Mouse (Mus musculus): ENCODE measurements around the gene Pappa2. TPM values are rescaled to one million over a fixed set of nuclear protein-coding genes. Genes with fewer than 3 reads are reported as not detected.

Pappa2 gene
- 5.6 and 6.7 TPM in 2 replicates for polyA plus RNA-seq (2014; fragmentation: Nextera tagmentation; extraction: Ambion mirVana)

DNA sequence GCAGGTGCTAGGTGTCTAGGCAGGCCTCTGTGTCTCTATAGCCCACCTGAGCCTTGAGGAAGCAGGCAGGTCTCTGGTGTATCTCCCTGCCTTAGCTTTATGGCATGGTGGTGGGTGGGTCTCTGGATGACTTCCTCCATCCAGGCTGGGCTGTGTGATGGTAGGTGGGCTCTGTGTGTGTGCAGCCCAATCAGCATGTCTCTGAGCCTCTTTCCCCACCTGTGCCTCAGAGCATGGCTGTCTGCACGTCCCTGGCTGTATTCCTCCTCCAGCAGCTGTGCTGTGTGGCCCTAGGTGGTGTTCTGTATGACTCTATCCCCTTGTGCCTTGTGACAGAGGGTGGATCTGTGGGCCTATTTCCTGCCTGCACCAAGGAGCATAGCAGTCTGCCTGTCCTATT, at the start of gene Pappa2:
Gene Pappa2, minus strand, starts transcription at position 101 of the 400 bp plus-strand sequence.
- no peak within 1 kb of the TSS for H3K4me3 ChIP-seq (ENCODE audit: low read depth, low read length)
- DNase-seq (ENCODE audit: low spot score) (no peak), ATAC-seq (ENCODE audit: low read depth) (no peak)
- H3K9ac ChIP-seq (ENCODE audit: low read depth, low read length) = no peak within 1 kb of the TSS
- no peaks in the 10 kb centered on the region for H3K36me3 ChIP-seq (ENCODE audit: control insufficient read depth, insufficient read depth, low read length)
- H3K27me3 ChIP-seq (replicated peaks; ENCODE audit: control insufficient read depth, insufficient read depth, low read length) = no peaks in the 10 kb centered on the region
- no peak within 1 kb of the TSS for H3K4me2 ChIP-seq (ENCODE audit: low read depth, low read length)
- H3K27ac ChIP-seq (replicated peaks; ENCODE audit: low read depth, low read length) = no peak within 1 kb of the TSS
- no peaks in the 10 kb centered on the region for H3K9me3 ChIP-seq (ENCODE audit: control insufficient read depth, low read length)
- H3K4me1 ChIP-seq (ENCODE audit: control insufficient read depth, insufficient read depth, low read length) = no peaks in the 10 kb centered on the region
- 44% methylated on average over 1 of the region's 1 CpGs for WGBS

DNA sequence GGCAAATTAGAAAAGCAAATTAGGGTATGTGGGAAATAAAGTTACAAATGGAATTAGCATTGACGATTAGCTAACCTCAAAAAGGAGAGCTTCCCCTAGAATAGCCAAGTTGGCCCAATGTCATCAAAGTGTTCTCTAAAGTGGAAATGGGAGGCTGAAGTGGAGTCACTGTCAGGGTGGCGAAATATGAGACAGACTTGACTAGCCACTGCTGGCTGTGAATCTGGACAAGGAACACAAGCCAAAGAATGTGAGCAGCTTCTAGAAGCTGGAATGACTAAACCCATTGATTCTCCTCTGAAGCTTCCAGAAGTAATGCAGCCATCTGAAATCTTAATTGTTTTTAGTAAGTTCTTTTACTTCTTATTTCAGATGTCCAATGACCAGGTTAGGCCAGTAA, 48.8 kb upstream of the Pappa2 start:
- H3K4me2 ChIP-seq (ENCODE audit: low read depth, low read length) = no peak overlapping the region
- ATAC-seq (ENCODE audit: low read depth) (no peak), DNase-seq (ENCODE audit: low spot score) (no peak)
- H3K36me3 ChIP-seq (ENCODE audit: control insufficient read depth, insufficient read depth, low read length) = no peaks in the 10 kb centered on the region
- no peaks in the 10 kb centered on the region for H3K9me3 ChIP-seq (ENCODE audit: control insufficient read depth, low read length)
- H3K4me1 ChIP-seq (ENCODE audit: control insufficient read depth, insufficient read depth, low read length) = no peaks in the 10 kb centered on the region
- H3K27me3 ChIP-seq (replicated peaks; ENCODE audit: control insufficient read depth, insufficient read depth, low read length) = no peaks in the 10 kb centered on the region
- WGBS = 88% methylated on average over 2 of the region's 2 CpGs
- H3K27ac ChIP-seq (replicated peaks; ENCODE audit: low read depth, low read length) = no peak overlapping the region
- no peak overlapping the region for H3K4me3 ChIP-seq (ENCODE audit: low read depth, low read length)
- H3K9ac ChIP-seq (ENCODE audit: low read depth, low read length) = no peak overlapping the region

DNA sequence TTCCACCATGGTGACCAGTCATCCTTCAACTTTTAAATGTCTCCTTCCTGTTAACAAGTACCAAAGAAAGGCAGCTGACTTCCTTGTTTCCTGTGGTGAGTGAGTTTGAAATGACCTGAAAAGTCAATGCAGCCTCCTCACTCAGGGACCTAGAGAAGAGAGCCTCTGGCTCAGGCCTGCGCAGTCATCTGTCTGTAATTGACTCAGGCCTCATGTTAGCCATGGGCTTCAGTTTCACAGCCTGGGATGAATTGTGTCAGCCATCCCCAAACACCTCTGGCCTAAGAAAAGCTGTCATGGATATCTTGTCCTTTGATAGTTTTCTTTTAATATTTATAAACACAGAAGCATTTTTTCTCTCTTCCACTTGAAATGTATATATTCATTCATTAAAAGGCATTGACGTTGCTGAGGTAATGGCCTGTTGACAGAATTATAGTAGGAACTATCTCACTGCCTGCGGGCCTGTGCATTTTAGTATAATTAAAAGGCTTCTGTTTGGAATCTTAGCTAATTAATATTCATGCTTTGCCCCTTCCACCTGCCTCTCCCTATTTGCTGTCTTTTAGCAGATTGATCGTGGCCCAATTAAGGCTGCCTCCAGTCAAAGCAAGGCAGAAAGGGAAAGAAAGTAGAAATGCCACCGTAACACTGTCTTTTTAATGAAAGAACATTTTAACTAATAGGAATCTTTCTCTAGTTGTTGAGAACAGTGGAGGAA, 34.8 kb upstream of the Pappa2 start:
- ATAC-seq (ENCODE audit: low read depth) = no peak
- no peak overlapping the region for H3K4me2 ChIP-seq (ENCODE audit: low read depth, low read length)
- H3K9me3 ChIP-seq (ENCODE audit: control insufficient read depth, low read length) = no peaks in the 10 kb centered on the region
- DNase-seq (ENCODE audit: low spot score) = no peak
- H3K36me3 ChIP-seq (ENCODE audit: control insufficient read depth, insufficient read depth, low read length) = no peaks in the 10 kb centered on the region
- WGBS = 83% methylated on average over 5 of the region's 5 CpGs
- H3K4me3 ChIP-seq (ENCODE audit: low read depth, low read length) = no peak overlapping the region
- H3K27me3 ChIP-seq (replicated peaks; ENCODE audit: control insufficient read depth, insufficient read depth, low read length) = no peaks in the 10 kb centered on the region
- no peak overlapping the region for H3K27ac ChIP-seq (replicated peaks; ENCODE audit: low read depth, low read length)
- H3K9ac ChIP-seq (ENCODE audit: low read depth, low read length) = no peak overlapping the region
- H3K4me1 ChIP-seq (ENCODE audit: control insufficient read depth, insufficient read depth, low read length) = no peaks in the 10 kb centered on the region

DNA sequence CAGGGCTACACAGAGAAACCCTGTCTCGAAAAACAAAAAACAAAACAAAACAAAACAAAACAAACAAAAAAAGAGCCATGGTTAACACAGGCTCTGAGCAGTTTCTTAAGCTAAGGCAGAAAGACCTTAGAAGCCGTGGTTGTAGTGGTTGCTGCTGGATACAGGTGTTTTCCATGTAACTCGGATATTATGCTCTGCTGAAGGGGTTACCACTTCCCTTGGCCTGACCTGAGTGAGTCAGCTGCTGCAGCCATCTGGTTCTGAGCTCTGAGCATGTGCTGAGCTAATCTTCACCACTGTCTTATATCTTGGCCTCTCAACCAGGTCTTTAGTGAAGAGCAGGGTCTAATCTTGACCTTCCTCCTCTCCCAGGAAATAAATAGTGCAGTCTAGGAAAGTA, 6.8 kb upstream of the Pappa2 start:
- no peaks in the 10 kb centered on the region for H3K4me1 ChIP-seq (ENCODE audit: control insufficient read depth, insufficient read depth, low read length)
- DNase-seq (ENCODE audit: low spot score) (no peak), ATAC-seq (ENCODE audit: low read depth) (no peak)
- no peak overlapping the region for H3K27ac ChIP-seq (replicated peaks; ENCODE audit: low read depth, low read length)
- no peaks in the 10 kb centered on the region for H3K36me3 ChIP-seq (ENCODE audit: control insufficient read depth, insufficient read depth, low read length)
- WGBS = 55% methylated on average over 3 of the region's 3 CpGs
- H3K27me3 ChIP-seq (replicated peaks; ENCODE audit: control insufficient read depth, insufficient read depth, low read length) = no peaks in the 10 kb centered on the region
- no peaks in the 10 kb centered on the region for H3K9me3 ChIP-seq (ENCODE audit: control insufficient read depth, low read length)
- no peak overlapping the region for H3K4me2 ChIP-seq (ENCODE audit: low read depth, low read length)
- H3K4me3 ChIP-seq (ENCODE audit: low read depth, low read length) = no peak overlapping the region
- no peak overlapping the region for H3K9ac ChIP-seq (ENCODE audit: low read depth, low read length)

DNA sequence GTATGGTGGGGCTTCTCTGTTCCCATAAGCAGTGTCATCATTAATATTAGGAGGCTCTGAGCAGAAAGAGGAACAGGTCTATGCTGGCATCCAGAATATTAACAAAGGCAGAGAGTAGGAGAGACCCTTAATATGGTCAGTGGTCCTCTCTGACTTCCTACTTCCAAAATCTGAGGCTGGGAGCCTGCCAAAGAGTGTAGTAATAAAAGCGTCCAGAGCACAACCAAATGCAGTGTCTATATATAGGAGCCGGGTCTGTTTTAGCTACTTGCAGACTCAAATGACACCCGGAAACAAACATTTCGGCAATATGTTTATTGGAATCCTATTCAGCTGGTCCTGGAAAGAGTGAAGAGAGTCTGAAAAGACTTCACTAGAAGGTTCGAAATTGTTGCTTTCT, 17.9 kb downstream of the Pappa2 start:
- ATAC-seq (ENCODE audit: low read depth) (no peak), DNase-seq (ENCODE audit: low spot score) (peak; percentile 43)
- Histone ChIP-seq H3K27me3 (replicated peaks; ENCODE audit: control insufficient read depth, insufficient read depth, low read length) (no peaks in the 10 kb centered on the region), H3K4me3 (ENCODE audit: low read depth, low read length) (no peak overlapping the region), H3K4me2 (ENCODE audit: low read depth, low read length) (peak overlapping the region; percentile 54; the same call in 1 of the 2 replicates), H3K9ac (ENCODE audit: low read depth, low read length) (no peak overlapping the region), H3K27ac (replicated peaks; ENCODE audit: low read depth, low read length) (no peak overlapping the region), H3K36me3 (ENCODE audit: control insufficient read depth, insufficient read depth, low read length) (no peaks in the 10 kb centered on the region), H3K4me1 (ENCODE audit: control insufficient read depth, insufficient read depth, low read length) (peaks cover 18% of the 10 kb centered on the region; the same call in 1 of the 2 replicates), H3K9me3 (ENCODE audit: control insufficient read depth, low read length) (no peaks in the 10 kb centered on the region)
- 62% methylated on average over 5 of the region's 5 CpGs for WGBS

DNA sequence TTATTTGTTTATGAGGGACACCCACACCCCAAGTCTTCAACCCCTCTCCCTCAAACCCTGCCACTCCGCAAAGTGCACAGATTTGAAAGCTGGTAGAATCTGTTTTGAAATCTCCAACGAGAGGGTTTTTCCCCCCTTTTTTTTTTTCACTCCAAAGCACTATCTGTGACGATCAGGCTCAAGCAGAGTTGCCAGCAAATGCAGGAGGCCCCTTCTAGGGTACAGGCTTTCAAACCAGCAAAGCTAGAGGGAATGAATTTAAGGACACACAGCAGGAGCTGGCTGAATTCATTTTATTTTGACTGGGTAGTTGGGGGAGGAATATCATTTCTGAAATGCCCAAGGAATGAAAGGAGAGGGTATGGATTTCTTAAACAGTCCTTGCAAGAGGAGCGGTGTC, 19.3 kb downstream of the Pappa2 start:
- DNase-seq (ENCODE audit: low spot score) (peak; percentile 68), ATAC-seq (ENCODE audit: low read depth) (0 out of 2 replicates have a peak, but pooled peaks have one; percentile 41)
- H3K36me3 ChIP-seq (ENCODE audit: control insufficient read depth, insufficient read depth, low read length) = no peaks in the 10 kb centered on the region
- peak overlapping the region; percentile 21 for H3K4me3 ChIP-seq (ENCODE audit: low read depth, low read length)
- peak overlapping the region; percentile 79 for H3K27ac ChIP-seq (replicated peaks; ENCODE audit: low read depth, low read length)
- peak overlapping the region; percentile 45; the same call in 1 of the 2 replicates for H3K9ac ChIP-seq (ENCODE audit: low read depth, low read length)
- H3K4me1 ChIP-seq (ENCODE audit: control insufficient read depth, insufficient read depth, low read length) = peaks cover 18% of the 10 kb centered on the region; the same call in 1 of the 2 replicates
- H3K27me3 ChIP-seq (replicated peaks; ENCODE audit: control insufficient read depth, insufficient read depth, low read length) = no peaks in the 10 kb centered on the region
- WGBS = 15% methylated on average over 4 of the region's 4 CpGs
- H3K9me3 ChIP-seq (ENCODE audit: control insufficient read depth, low read length) = no peaks in the 10 kb centered on the region
- H3K4me2 ChIP-seq (ENCODE audit: low read depth, low read length) = peak overlapping the region; percentile 54

DNA sequence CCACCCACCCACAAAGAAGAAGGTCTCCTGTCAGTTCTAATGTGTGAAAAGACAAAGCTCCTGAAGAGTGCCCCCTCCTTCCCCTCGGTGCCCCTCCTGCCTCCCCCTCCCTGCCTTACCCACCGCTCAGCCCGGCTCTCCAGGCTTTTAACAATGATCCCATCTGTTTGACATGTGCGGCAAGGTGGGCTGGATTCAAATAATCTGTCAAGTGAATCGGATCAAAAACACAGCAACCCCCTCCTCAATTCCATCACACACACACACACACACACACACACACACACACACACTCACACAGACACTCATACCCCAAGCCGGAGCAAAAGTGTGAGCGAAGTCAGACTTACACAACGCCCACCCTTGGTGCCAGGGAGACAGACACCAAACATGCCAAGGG, 19.7 kb downstream of the Pappa2 start:
- H3K36me3 ChIP-seq (ENCODE audit: control insufficient read depth, insufficient read depth, low read length) = no peaks in the 10 kb centered on the region
- WGBS = 15% methylated on average over 8 of the region's 8 CpGs
- H3K9ac ChIP-seq (ENCODE audit: low read depth, low read length) = peak overlapping the region; percentile 45
- no peaks in the 10 kb centered on the region for H3K9me3 ChIP-seq (ENCODE audit: control insufficient read depth, low read length)
- H3K27me3 ChIP-seq (replicated peaks; ENCODE audit: control insufficient read depth, insufficient read depth, low read length) = no peaks in the 10 kb centered on the region
- H3K4me2 ChIP-seq (ENCODE audit: low read depth, low read length) = peak overlapping the region; percentile 54
- H3K27ac ChIP-seq (replicated peaks; ENCODE audit: low read depth, low read length) = peak overlapping the region; percentile 79
- peak overlapping the region; percentile 21 for H3K4me3 ChIP-seq (ENCODE audit: low read depth, low read length)
- ATAC-seq (ENCODE audit: low read depth) (peak; percentile 37; the same call in 1 of the 2 replicates), DNase-seq (ENCODE audit: low spot score) (no peak)
- peaks cover 18% of the 10 kb centered on the region; the same call in 1 of the 2 replicates for H3K4me1 ChIP-seq (ENCODE audit: control insufficient read depth, insufficient read depth, low read length)

DNA sequence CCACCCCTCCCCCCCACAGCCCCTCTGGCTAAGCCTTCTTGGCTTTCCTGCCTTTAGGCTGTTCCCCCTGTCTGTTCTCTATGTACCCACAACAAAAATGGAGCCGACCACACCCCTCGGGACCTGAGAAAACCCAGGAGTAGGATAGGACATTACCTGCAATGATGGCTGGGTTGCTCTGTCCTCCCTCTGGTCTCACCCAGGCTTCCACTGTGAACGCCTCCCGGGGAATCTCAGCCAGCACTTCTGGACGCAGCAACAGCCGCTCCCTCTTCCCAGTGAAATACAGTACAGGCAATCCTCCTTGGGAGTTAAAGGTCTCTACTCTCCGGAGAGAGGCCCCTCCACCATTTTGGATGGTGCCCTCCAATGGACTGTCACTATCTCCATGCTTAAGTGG, 23.9 kb downstream of the Pappa2 start:
- H3K4me2 ChIP-seq (ENCODE audit: low read depth, low read length) = no peak overlapping the region
- H3K27me3 ChIP-seq (replicated peaks; ENCODE audit: control insufficient read depth, insufficient read depth, low read length) = no peaks in the 10 kb centered on the region
- H3K36me3 ChIP-seq (ENCODE audit: control insufficient read depth, insufficient read depth, low read length) = no peaks in the 10 kb centered on the region
- no peak overlapping the region for H3K27ac ChIP-seq (replicated peaks; ENCODE audit: low read depth, low read length)
- peaks cover 25% of the 10 kb centered on the region; the same call in 1 of the 2 replicates for H3K4me1 ChIP-seq (ENCODE audit: control insufficient read depth, insufficient read depth, low read length)
- no peak for ATAC-seq (ENCODE audit: low read depth)
- DNase-seq (ENCODE audit: low spot score) = no peak
- H3K9me3 ChIP-seq (ENCODE audit: control insufficient read depth, low read length) = no peaks in the 10 kb centered on the region
- H3K4me3 ChIP-seq (ENCODE audit: low read depth, low read length) = no peak overlapping the region
- WGBS = 92% methylated on average over 7 of the region's 7 CpGs
- H3K9ac ChIP-seq (ENCODE audit: low read depth, low read length) = no peak overlapping the region

DNA sequence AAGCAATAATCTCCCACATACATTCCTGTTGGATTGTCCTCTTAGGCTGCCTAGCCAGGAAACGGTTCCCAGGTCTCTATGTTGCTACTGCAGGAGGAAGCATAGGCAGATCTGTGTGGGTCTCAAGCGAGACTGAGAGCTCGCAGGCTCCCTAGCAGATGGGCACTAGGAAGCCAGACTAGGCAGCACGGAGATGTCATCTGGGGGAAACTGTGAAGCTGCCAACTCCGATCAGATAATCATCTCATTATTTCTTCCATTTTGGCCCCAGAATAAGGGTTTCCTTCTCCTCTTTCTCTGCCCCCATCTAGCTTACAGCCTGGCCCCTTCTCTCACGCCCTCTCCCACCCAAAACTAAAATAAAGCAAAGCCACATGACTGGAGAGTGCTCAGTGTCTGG, 25.5 kb downstream of the Pappa2 start:
- Histone ChIP-seq H3K27me3 (replicated peaks; ENCODE audit: control insufficient read depth, insufficient read depth, low read length) (no peaks in the 10 kb centered on the region), H3K27ac (replicated peaks; ENCODE audit: low read depth, low read length) (no peak overlapping the region), H3K4me3 (ENCODE audit: low read depth, low read length) (no peak overlapping the region), H3K9ac (ENCODE audit: low read depth, low read length) (no peak overlapping the region), H3K9me3 (ENCODE audit: control insufficient read depth, low read length) (no peaks in the 10 kb centered on the region), H3K36me3 (ENCODE audit: control insufficient read depth, insufficient read depth, low read length) (no peaks in the 10 kb centered on the region), H3K4me1 (ENCODE audit: control insufficient read depth, insufficient read depth, low read length) (peaks cover 14% of the 10 kb centered on the region; the same call in 1 of the 2 replicates), H3K4me2 (ENCODE audit: low read depth, low read length) (no peak overlapping the region)
- ATAC-seq (ENCODE audit: low read depth) (no peak; the same call in 1 of the 2 replicates), DNase-seq (ENCODE audit: low spot score) (no peak)
- 55% methylated on average over 6 of the region's 6 CpGs for WGBS

Measured in embryonic facial prominence, embryonic 14.5 days (tissue).